Mouse (Mus musculus): ENCODE measurements at regions not wholly inside any gene's neighbourhood (a gene's known extent, or its start where the extent isn't known, plus 50 kb on each side); places are given as distances from the start of the nearest gene placed in this dataset.

DNA sequence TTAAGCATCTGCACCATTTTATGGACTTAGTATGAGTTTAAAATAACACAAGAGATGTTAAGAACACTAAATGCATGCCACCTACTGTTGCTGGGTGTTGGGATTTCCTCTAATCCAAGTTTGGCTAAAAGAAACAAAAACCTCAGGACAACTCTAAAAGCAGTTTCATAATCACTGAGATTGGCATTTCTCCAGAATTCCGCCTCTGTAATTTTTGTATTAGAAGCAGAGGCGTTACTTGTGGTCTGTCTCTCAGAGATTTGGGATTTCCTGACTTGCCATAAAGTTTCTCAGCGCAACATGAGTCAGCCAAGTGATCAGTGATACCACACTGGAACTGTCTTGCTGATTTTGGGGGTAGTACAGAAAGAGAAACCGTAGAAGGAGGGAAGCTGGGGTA, 238.0 kb upstream of the Igfbp3 start:
- TF ChIP-seq MYOD1 (IDR thresholded peaks at IDR 0.05; ENCODE audit: control insufficient read depth, insufficient read length, low read depth): no peak
- TF ChIP-seq CTCF (IDR thresholded peaks at IDR 0.05; ENCODE audit: control insufficient read depth, insufficient read depth, insufficient read length): no peak
- TF ChIP-seq CEBPB (IDR thresholded peaks at IDR 0.05; ENCODE audit: low read depth): peak; percentile 17
- no peak for TF ChIP-seq MYOG (IDR thresholded peaks at IDR 0.05; ENCODE audit: control insufficient read depth, extremely low read depth, insufficient read length)
- no peak for TF ChIP-seq MAX (IDR thresholded peaks at IDR 0.05)
- no peak for TF ChIP-seq USF1 (IDR thresholded peaks at IDR 0.05; ENCODE audit: low read depth)
- TF ChIP-seq FOSL1 (IDR thresholded peaks at IDR 0.05; ENCODE audit: insufficient read depth, low read length, poor library complexity, severe bottlenecking): no peak
